Mouse (Mus musculus): ENCODE data around the gene Gm42742.

- no peak for TF ChIP-seq POLR2A (IDR thresholded peaks at IDR 0.05; ENCODE audit: borderline replicate concordance, control insufficient read depth, low read depth, low read length)
- TF ChIP-seq CTCF (IDR thresholded peaks at IDR 0.05; ENCODE audit: control insufficient read depth, insufficient read depth, low read length): no peak
Observed at GRCm38 (mm10) chr7:127023272-127023691, 2.4 kb upstream of the Gm42742 start.
